Mouse (Mus musculus): Measurements from ENCODE around the gene Olfr498. TPM values are rescaled to one million over a fixed set of nuclear protein-coding genes. Genes with fewer than 3 reads are reported as not detected.

Olfr498 gene
- polyA plus RNA-seq (2015; fragmentation: Nextera tagmentation; extraction: Ambion mirVana) = not detected in 2 replicates

GRCm38 (mm10) chr7:108465026-108465425 is at the start of gene Olfr498:
TSS of gene Olfr498 (plus strand) at chr7:108465326.
- H3K4me2 ChIP-seq = no peak within 1 kb of the TSS
- H3K9me3 ChIP-seq = no peaks in the 10 kb centered on the region
- ATAC-seq (ENCODE audit: insufficient read depth, low FRiP score, low read depth) = no peak
- no peaks in the 10 kb centered on the region for H3K36me3 ChIP-seq
- H3K9ac ChIP-seq = no peak within 1 kb of the TSS
- no peak within 1 kb of the TSS for H3K4me3 ChIP-seq (replicated peaks)
- H3K27ac ChIP-seq = no peak within 1 kb of the TSS
- no peaks in the 10 kb centered on the region for H3K4me1 ChIP-seq
- H3K27me3 ChIP-seq (replicated peaks) = no peaks in the 10 kb centered on the region
- WGBS = 85% methylated on average over 1 of the region's 1 CpGs

GRCm38 (mm10) chr7:108420121-108420520 is 45.0 kb upstream of the Olfr498 start, which contains the start of gene Olfr497:
TSS of gene Olfr497 (plus strand) at chr7:108420421.
- ATAC-seq (ENCODE audit: insufficient read depth, low FRiP score, low read depth) = no peak
- Histone ChIP-seq H3K4me3 (replicated peaks) (no peak within 1 kb of the TSS), H3K27me3 (replicated peaks) (no peaks in the 10 kb centered on the region), H3K36me3 (no peaks in the 10 kb centered on the region), H3K9me3 (no peaks in the 10 kb centered on the region), H3K4me1 (no peaks in the 10 kb centered on the region), H3K4me2 (no peak within 1 kb of the TSS), H3K9ac (no peak within 1 kb of the TSS), H3K27ac (no peak within 1 kb of the TSS)
- 72% methylated on average over 2 of the region's 2 CpGs for WGBS

Other genes starting within 250 kb of the Olfr498 start
- not detected in 2 replicates for gene Olfr488, start 207.0 kb upstream of the Olfr498 start, polyA plus RNA-seq (2015; fragmentation: Nextera tagmentation; extraction: Ambion mirVana)
- gene Olfr490, start 176.4 kb upstream of the Olfr498 start, polyA plus RNA-seq (2015; fragmentation: Nextera tagmentation; extraction: Ambion mirVana) = not detected in 2 replicates
- not detected in 2 replicates for gene Olfr491, start 151.9 kb upstream of the Olfr498 start, polyA plus RNA-seq (2015; fragmentation: Nextera tagmentation; extraction: Ambion mirVana)
- gene Olfr492, start 141.7 kb upstream of the Olfr498 start, polyA plus RNA-seq (2015; fragmentation: Nextera tagmentation; extraction: Ambion mirVana) = not detected in 2 replicates
- gene Olfr493, start 118.3 kb upstream of the Olfr498 start, polyA plus RNA-seq (2015; fragmentation: Nextera tagmentation; extraction: Ambion mirVana) = not detected in 2 replicates
- not detected in 2 replicates for gene Olfr494, start 100.0 kb upstream of the Olfr498 start, polyA plus RNA-seq (2015; fragmentation: Nextera tagmentation; extraction: Ambion mirVana)
- gene Olfr495, start 72.2 kb upstream of the Olfr498 start, polyA plus RNA-seq (2015; fragmentation: Nextera tagmentation; extraction: Ambion mirVana) = not detected in 2 replicates
- gene Olfr497, start 44.9 kb upstream of the Olfr498 start, polyA plus RNA-seq (2015; fragmentation: Nextera tagmentation; extraction: Ambion mirVana) = not detected in 2 replicates
- not detected in 2 replicates for gene Olfr502, start 59.7 kb downstream of the Olfr498 start, polyA plus RNA-seq (2015; fragmentation: Nextera tagmentation; extraction: Ambion mirVana)
- not detected in 2 replicates for gene Olfr503, start 79.2 kb downstream of the Olfr498 start, polyA plus RNA-seq (2015; fragmentation: Nextera tagmentation; extraction: Ambion mirVana)
- not detected in 2 replicates for gene Olfr504, start 100.5 kb downstream of the Olfr498 start, polyA plus RNA-seq (2015; fragmentation: Nextera tagmentation; extraction: Ambion mirVana)
- gene Olfr506, start 145.5 kb downstream of the Olfr498 start, polyA plus RNA-seq (2015; fragmentation: Nextera tagmentation; extraction: Ambion mirVana) = not detected in 2 replicates
- not detected in 2 replicates for gene Olfr507, start 156.5 kb downstream of the Olfr498 start, polyA plus RNA-seq (2015; fragmentation: Nextera tagmentation; extraction: Ambion mirVana)
- gene Olfr508, start 164.7 kb downstream of the Olfr498 start, polyA plus RNA-seq (2015; fragmentation: Nextera tagmentation; extraction: Ambion mirVana) = not detected in 2 replicates
- not detected in 2 replicates for gene Olfr509, start 186.6 kb downstream of the Olfr498 start, polyA plus RNA-seq (2015; fragmentation: Nextera tagmentation; extraction: Ambion mirVana)
- gene Olfr510, start 201.1 kb downstream of the Olfr498 start, polyA plus RNA-seq (2015; fragmentation: Nextera tagmentation; extraction: Ambion mirVana) = not detected in 2 replicates
- not detected in 2 replicates for gene Olfr512, start 248.0 kb downstream of the Olfr498 start, polyA plus RNA-seq (2015; fragmentation: Nextera tagmentation; extraction: Ambion mirVana)

Measured in stomach, embryonic 15.5 days (tissue).